Mouse (Mus musculus) kidney, embryonic 15.5 days (tissue): ENCODE data around the gene Fat3. TPM values are rescaled to one million over a fixed set of nuclear protein-coding genes. Genes with fewer than 3 reads are reported as not detected.

ENCODE experiments used
- ATAC-seq: fragments of 200-750 bp; cut with Nextera tagmentation; replicated peaks from 2 replicates; pipeline ENCODE4 v1.8.0; 2017; ENCODE audit warnings: moderate TSS enrichment; ENCODE audit not compliant: low FRiP score
- H3K27ac ChIP-seq: fragments of 300-500 bp; sonication (generic); 2 replicates; pipeline ENCODE4 v1.5.1; 2015; ENCODE audit warnings: mild to moderate bottlenecking, inconsistent platforms
- H3K27me3 ChIP-seq: fragments of 300-500 bp; sonication (generic); 2 replicates; pipeline ENCODE4 v1.6.1; 2015; ENCODE audit warnings: inconsistent platforms
- H3K36me3 ChIP-seq: fragments of 300-500 bp; sonication (generic); 2 replicates; pipeline ENCODE4 v1.6.1; 2015; ENCODE audit warnings: inconsistent platforms
- H3K4me1 ChIP-seq: fragments of 300-500 bp; sonication (generic); 2 replicates; pipeline ENCODE4 v1.6.1; 2015; ENCODE audit warnings: inconsistent platforms
- H3K4me2 ChIP-seq: fragments of 300-500 bp; sonication (generic); 2 replicates; pipeline ENCODE4 v1.6.1; 2015; ENCODE audit warnings: moderate library complexity, mild to moderate bottlenecking, inconsistent platforms
- H3K4me3 ChIP-seq: fragments of 300-500 bp; sonication (generic); replicated peaks from 2 replicates; pipeline ENCODE4 v1.5.1; 2015; ENCODE audit warnings: mild to moderate bottlenecking, inconsistent platforms
- H3K9ac ChIP-seq: fragments of 300-500 bp; sonication (generic); 2 replicates; pipeline ENCODE4 v1.6.1; 2015; ENCODE audit warnings: mild to moderate bottlenecking, inconsistent platforms
- H3K9me3 ChIP-seq: fragments of 300-500 bp; sonication (generic); replicated peaks from 2 replicates; pipeline ENCODE4 v1.6.1; 2016; ENCODE audit warnings: inconsistent platforms
- WGBS: fragments of 180-500 bp; shearing (Covaris S2); methylation state at CpG from one replicate; pipeline ENCODE4 v1.1.7; 2015; ENCODE audit warnings: mixed read lengths; 5-methylcytosine and 5-hydroxymethylcytosine counted together
- polyA plus RNA-seq: library from polyadenylated mRNA; unstranded; fragments of >200 nt; fragmentation: Nextera tagmentation; extraction: Ambion mirVana; gene quantifications from 2 replicates; pipeline ENCODE4 v1.2.1, GENCODE M21; 2015

Gene Fat3
- polyA plus RNA-seq, 1 experiment from 2014 or later, result 3.3 TPM

- no peaks in the 10 kb centered on the region for H3K27me3 ChIP-seq
- 75% methylated on average over 1 of the region's 1 CpGs for WGBS
- ATAC-seq, result no peak
- H3K4me2 ChIP-seq, result no peak overlapping the region
- no peak overlapping the region for H3K4me3 ChIP-seq
- H3K4me1 ChIP-seq, result peaks cover 2% of the 10 kb centered on the region; the same call in 1 of the 2 replicates
- no peak overlapping the region for H3K9ac ChIP-seq
- H3K36me3 ChIP-seq, result no peaks in the 10 kb centered on the region
- no peaks in the 10 kb centered on the region for H3K9me3 ChIP-seq
- H3K27ac ChIP-seq, result no peak overlapping the region
Measured at GRCm38 (mm10) chr9:16147735-16148134, 353.4 kb downstream of the Fat3 start.

- 70% methylated on average over 3 of the region's 3 CpGs for WGBS
- Histone ChIP-seq H3K4me3 (no peak overlapping the region), H3K27ac (no peak overlapping the region), H3K9ac (no peak overlapping the region), H3K9me3 (no peaks in the 10 kb centered on the region), H3K36me3 (no peaks in the 10 kb centered on the region), H3K4me1 (no peaks in the 10 kb centered on the region), H3K27me3 (no peaks in the 10 kb centered on the region), H3K4me2 (no peak overlapping the region)
- no peak for ATAC-seq
Measured at GRCm38 (mm10) chr9:16144684-16145083, 356.4 kb downstream of the Fat3 start.

GRCm38 (mm10) chr9:16139300-16139699 is 361.8 kb downstream of the Fat3 start:
- no peak; the same call in 1 of the 2 replicates for ATAC-seq
- H3K4me3 ChIP-seq, result no peak overlapping the region
- H3K9ac ChIP-seq, result no peak overlapping the region
- 32% methylated on average over 6 of the region's 6 CpGs for WGBS
- H3K9me3 ChIP-seq, result no peaks in the 10 kb centered on the region
- H3K36me3 ChIP-seq, result no peaks in the 10 kb centered on the region
- no peak overlapping the region for H3K27ac ChIP-seq
- H3K27me3 ChIP-seq, result no peaks in the 10 kb centered on the region
- 0 out of 2 replicates have a peak, but pooled peaks cover 3% of the 10 kb centered on the region for H3K4me1 ChIP-seq
- H3K4me2 ChIP-seq, result no peak overlapping the region

- H3K36me3 ChIP-seq, result no peaks in the 10 kb centered on the region
- H3K4me2 ChIP-seq, result no peak overlapping the region
- peak; percentile 54; the same call in 1 of the 2 replicates for ATAC-seq
- no peaks in the 10 kb centered on the region for H3K27me3 ChIP-seq
- no peak overlapping the region for H3K4me3 ChIP-seq
- H3K9me3 ChIP-seq, result no peaks in the 10 kb centered on the region
- H3K9ac ChIP-seq, result no peak overlapping the region
- no peak overlapping the region for H3K27ac ChIP-seq
- 62% methylated on average over 2 of the region's 2 CpGs for WGBS
- no peaks in the 10 kb centered on the region for H3K4me1 ChIP-seq
Measured at GRCm38 (mm10) chr9:16133098-16133497, 368.0 kb downstream of the Fat3 start.

GRCm38 (mm10) chr9:16132594-16132993 is 368.5 kb downstream of the Fat3 start:
- Histone ChIP-seq H3K4me3 (no peak overlapping the region), H3K9me3 (no peaks in the 10 kb centered on the region), H3K4me1 (no peaks in the 10 kb centered on the region), H3K4me2 (no peak overlapping the region), H3K9ac (no peak overlapping the region), H3K27me3 (no peaks in the 10 kb centered on the region), H3K36me3 (no peaks in the 10 kb centered on the region), H3K27ac (no peak overlapping the region)
- WGBS, result 75% methylated on average over 1 of the region's 1 CpGs
- ATAC-seq, result no peak

- no peaks in the 10 kb centered on the region for H3K9me3 ChIP-seq
- no peak overlapping the region for H3K9ac ChIP-seq
- WGBS, result 77% methylated on average over 5 of the region's 5 CpGs
- no peak for ATAC-seq
- no peak overlapping the region for H3K4me3 ChIP-seq
- no peak overlapping the region for H3K4me2 ChIP-seq
- H3K36me3 ChIP-seq, result no peaks in the 10 kb centered on the region
- H3K4me1 ChIP-seq, result no peaks in the 10 kb centered on the region
- no peaks in the 10 kb centered on the region for H3K27me3 ChIP-seq
- H3K27ac ChIP-seq, result no peak overlapping the region
Measured at GRCm38 (mm10) chr9:16121756-16122155, 379.3 kb downstream of the Fat3 start.

GRCm38 (mm10) chr9:16114821-16115485 is 386.1 kb downstream of the Fat3 start:
- Histone ChIP-seq H3K9me3 (no peaks in the 10 kb centered on the region), H3K4me1 (no peaks in the 10 kb centered on the region), H3K4me2 (no peak overlapping the region), H3K9ac (no peak overlapping the region), H3K36me3 (no peaks in the 10 kb centered on the region), H3K27ac (0 out of 2 replicates have a peak overlapping the region, but pooled peaks have one; percentile 47), H3K4me3 (no peak overlapping the region), H3K27me3 (no peaks in the 10 kb centered on the region)
- ATAC-seq, result 0 out of 2 replicates have a peak, but pooled peaks have one; percentile 43
- 53% methylated on average over 7 of the region's 7 CpGs for WGBS

GRCm38 (mm10) chr9:16113936-16114642 is 387.0 kb downstream of the Fat3 start:
- Histone ChIP-seq H3K27me3 (no peaks in the 10 kb centered on the region), H3K9me3 (no peaks in the 10 kb centered on the region), H3K4me3 (no peak overlapping the region), H3K27ac (no peak overlapping the region), H3K4me1 (no peaks in the 10 kb centered on the region), H3K9ac (no peak overlapping the region), H3K4me2 (no peak overlapping the region), H3K36me3 (no peaks in the 10 kb centered on the region)
- no peak for ATAC-seq
- WGBS, result 80% methylated on average over 4 of the region's 4 CpGs

GRCm38 (mm10) chr9:16107900-16108299 is 393.2 kb downstream of the Fat3 start:
- WGBS, result 14% methylated on average over 5 of the region's 5 CpGs
- peak; percentile 89 for ATAC-seq

GRCm38 (mm10) chr9:16107386-16107785 is 393.7 kb downstream of the Fat3 start:
- H3K4me3 ChIP-seq, result no peak overlapping the region
- H3K36me3 ChIP-seq, result no peaks in the 10 kb centered on the region
- peaks cover 17% of the 10 kb centered on the region for H3K4me1 ChIP-seq
- no peaks in the 10 kb centered on the region for H3K27me3 ChIP-seq
- WGBS, result 24% methylated on average over 5 of the region's 5 CpGs
- peak overlapping the region; percentile 28 for H3K4me2 ChIP-seq
- peak; percentile 82 for ATAC-seq
- H3K9ac ChIP-seq, result no peak overlapping the region
- peak overlapping the region; percentile 59 for H3K27ac ChIP-seq
- H3K9me3 ChIP-seq, result no peaks in the 10 kb centered on the region

More at GRCm38 (mm10) chr9:16107900-16108299, 393.2 kb downstream of the Fat3 start:
- Histone ChIP-seq H3K27me3 (no peaks in the 10 kb centered on the region), H3K36me3 (no peaks in the 10 kb centered on the region), H3K9me3 (no peaks in the 10 kb centered on the region), H3K4me3 (no peak overlapping the region), H3K4me2 (peak overlapping the region; percentile 28), H3K9ac (no peak overlapping the region), H3K4me1 (peaks cover 17% of the 10 kb centered on the region), H3K27ac (peak overlapping the region; percentile 59)

- Histone ChIP-seq H3K4me3 (no peak overlapping the region), H3K9me3 (no peaks in the 10 kb centered on the region), H3K9ac (no peak overlapping the region), H3K4me2 (no peak overlapping the region), H3K36me3 (no peaks in the 10 kb centered on the region), H3K4me1 (no peaks in the 10 kb centered on the region), H3K27ac (no peak overlapping the region), H3K27me3 (no peaks in the 10 kb centered on the region)
- 88% methylated on average over 2 of the region's 2 CpGs for WGBS
- no peak for ATAC-seq
Measured at GRCm38 (mm10) chr9:16098553-16098952, 402.5 kb downstream of the Fat3 start.

- Histone ChIP-seq H3K9me3 (no peaks in the 10 kb centered on the region), H3K4me1 (peaks cover 17% of the 10 kb centered on the region), H3K9ac (no peak overlapping the region), H3K27ac (0 out of 2 replicates have a peak overlapping the region, but pooled peaks have one; percentile 60), H3K27me3 (no peaks in the 10 kb centered on the region), H3K36me3 (no peaks in the 10 kb centered on the region), H3K4me2 (no peak overlapping the region), H3K4me3 (no peak overlapping the region)
- peak; percentile 5; the same call in 1 of the 2 replicates for ATAC-seq
- 64% methylated on average over 8 of the region's 8 CpGs for WGBS
Measured at GRCm38 (mm10) chr9:16093047-16093668, 407.9 kb downstream of the Fat3 start.
